Mouse (Mus musculus): Measurements from ENCODE around the gene Gm19345. TPM values are rescaled to one million over a fixed set of nuclear protein-coding genes. Genes with fewer than 3 reads are reported as not detected.

The Gm19345 gene
- 5.7 and 6.6 TPM in 2 replicates for polyA plus RNA-seq (2015; fragmentation: Nextera tagmentation; extraction: Ambion mirVana)

DNA sequence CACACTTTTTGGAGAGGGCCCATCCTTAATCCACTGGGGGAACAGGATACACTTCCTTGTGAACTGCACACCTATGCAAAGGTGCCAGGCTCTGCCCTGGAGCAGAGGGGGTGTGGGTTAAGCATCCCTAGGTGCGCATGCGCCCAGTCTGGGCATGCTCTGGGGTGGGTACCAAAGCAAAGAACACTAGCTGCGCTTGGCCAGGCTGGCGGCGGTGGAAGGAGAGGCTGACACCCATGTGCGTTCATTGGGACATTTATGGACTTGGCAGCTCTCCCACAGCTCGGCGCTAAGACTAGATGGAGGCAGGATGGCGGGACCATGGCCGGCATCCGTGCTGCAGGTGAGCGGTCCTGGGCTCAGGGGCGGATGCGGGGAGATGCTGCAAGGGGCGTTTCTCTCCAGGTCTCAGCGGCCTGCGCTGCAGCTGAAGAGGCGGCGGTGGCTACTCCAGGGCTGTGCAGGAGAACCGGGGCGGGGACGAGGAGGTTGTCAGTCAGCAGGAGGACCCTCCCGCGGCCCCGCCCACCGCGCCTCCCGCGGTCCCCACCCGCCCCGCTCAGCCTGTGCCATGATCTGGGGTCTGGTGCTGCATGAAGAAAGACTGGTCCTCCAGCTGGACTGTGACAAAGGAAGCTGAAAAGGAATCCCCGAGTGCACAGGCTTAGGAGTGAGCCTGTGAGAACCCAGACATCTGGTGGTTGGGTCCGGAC lies at the start of gene Gm19345:
Gene Gm19345, plus strand, starts transcription at position 146 of the 713 bp plus-strand sequence.
- Histone ChIP-seq H3K36me3 (no peaks in the 10 kb centered on the region), H3K9ac (replicated peaks) (peak within 1 kb of the TSS; percentile 66), H3K27ac (peak within 1 kb of the TSS; percentile 47; the same call in 1 of the 2 replicates), H3K4me2 (replicated peaks) (peak within 1 kb of the TSS; percentile 59), H3K9me3 (no peaks in the 10 kb centered on the region), H3K4me1 (replicated peaks) (0 out of 2 replicates have a peak, but pooled peaks cover 8% of the 10 kb centered on the region), H3K4me3 (replicated peaks) (peak within 1 kb of the TSS; percentile 43), H3K27me3 (peaks cover 32% of the 10 kb centered on the region)
- ATAC-seq: peak; percentile 90
- WGBS: 4% methylated on average over 28 of the region's 33 CpGs

DNA sequence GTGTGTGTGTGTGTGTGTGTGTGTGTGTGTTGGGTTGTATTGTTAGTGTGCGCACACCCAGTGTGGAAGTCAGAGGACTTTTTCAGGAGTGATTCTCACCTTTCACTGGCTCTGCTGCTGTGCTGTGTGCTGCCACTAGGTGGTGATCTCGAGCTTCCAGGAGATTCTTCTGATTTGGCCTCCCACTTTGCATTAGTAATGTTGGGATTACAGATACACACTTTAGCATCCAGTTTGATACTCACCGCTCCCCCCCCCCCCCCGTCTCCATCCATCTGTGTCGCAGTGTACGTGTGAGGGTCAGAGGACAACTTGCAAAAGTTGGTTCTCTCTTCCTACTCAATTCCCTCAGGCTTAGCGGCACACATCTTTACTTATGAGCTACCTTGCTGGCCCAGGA lies 48.8 kb upstream of the Gm19345 start:
- WGBS: 21% methylated on average over 7 of the region's 7 CpGs
- no peak overlapping the region for H3K27ac ChIP-seq
- H3K4me1 ChIP-seq (replicated peaks): no peaks in the 10 kb centered on the region
- H3K4me3 ChIP-seq (replicated peaks): no peak overlapping the region
- no peaks in the 10 kb centered on the region for H3K9me3 ChIP-seq
- H3K9ac ChIP-seq (replicated peaks): no peak overlapping the region
- no peak overlapping the region for H3K4me2 ChIP-seq (replicated peaks)
- no peaks in the 10 kb centered on the region for H3K36me3 ChIP-seq
- peak; percentile 58; the same call in 1 of the 2 replicates for ATAC-seq
- peaks cover 4% of the 10 kb centered on the region; the same call in 1 of the 2 replicates for H3K27me3 ChIP-seq

DNA sequence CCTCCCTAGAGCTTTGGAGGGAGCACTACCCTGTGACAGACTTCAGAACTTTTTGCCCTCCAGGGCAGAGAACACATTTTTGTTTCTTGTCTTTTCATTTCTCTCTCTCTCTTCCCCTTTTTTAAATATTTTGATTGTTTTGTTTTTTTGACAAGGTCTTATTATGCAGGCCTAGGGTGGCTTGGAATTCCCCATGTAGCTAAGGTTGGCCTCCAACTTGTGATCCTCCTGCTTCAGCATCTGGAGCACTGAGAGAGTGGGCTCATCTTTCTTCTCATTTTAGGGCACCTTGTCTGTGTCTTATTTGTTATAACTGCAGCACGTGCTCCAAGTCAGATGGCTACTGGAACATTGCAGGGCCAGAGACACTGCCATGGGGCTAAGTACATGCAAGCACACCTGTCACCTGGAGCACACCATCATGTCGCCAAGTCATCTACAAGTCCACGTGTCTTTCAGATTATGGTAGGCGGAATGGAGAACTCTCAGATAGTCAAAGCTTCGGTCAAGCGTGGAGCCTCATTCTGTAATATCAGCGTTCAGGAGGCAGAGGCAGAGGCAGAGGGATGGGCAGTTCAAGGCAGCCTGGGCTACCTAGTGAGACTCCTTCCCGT lies 45.3 kb upstream of the Gm19345 start:
- no peak overlapping the region for H3K27ac ChIP-seq
- no peak overlapping the region for H3K9ac ChIP-seq (replicated peaks)
- H3K4me3 ChIP-seq (replicated peaks): no peak overlapping the region
- H3K4me1 ChIP-seq (replicated peaks): peaks cover 6% of the 10 kb centered on the region
- WGBS: 86% methylated on average over 8 of the region's 8 CpGs
- peaks cover 39% of the 10 kb centered on the region for H3K27me3 ChIP-seq
- no peaks in the 10 kb centered on the region for H3K9me3 ChIP-seq
- no peaks in the 10 kb centered on the region for H3K36me3 ChIP-seq
- no peak overlapping the region for H3K4me2 ChIP-seq (replicated peaks)
- ATAC-seq: no peak

DNA sequence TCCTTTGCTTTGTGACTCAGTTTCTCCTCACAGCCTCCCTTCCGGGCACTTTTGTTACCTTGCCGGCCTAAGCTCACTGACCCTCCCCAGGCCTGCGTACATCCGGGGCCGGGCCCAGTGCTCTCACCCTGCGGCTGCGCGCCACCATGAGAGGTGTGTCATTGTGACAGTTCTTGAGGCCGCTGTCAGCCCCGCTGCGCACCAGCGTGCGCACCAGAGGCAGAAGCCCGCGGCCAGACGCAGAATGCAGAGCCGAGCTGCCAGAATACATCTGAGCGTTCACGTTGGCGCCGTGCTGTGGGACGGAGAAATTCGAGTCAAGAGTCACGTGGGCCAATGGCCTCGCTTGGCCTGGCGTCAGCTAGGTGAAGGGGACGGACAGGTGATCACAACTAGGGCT lies 42.4 kb upstream of the Gm19345 start:
- peak; percentile 69 for ATAC-seq
- H3K9me3 ChIP-seq: no peaks in the 10 kb centered on the region
- peaks cover 6% of the 10 kb centered on the region for H3K4me1 ChIP-seq (replicated peaks)
- H3K27ac ChIP-seq: no peak overlapping the region
- no peaks in the 10 kb centered on the region for H3K36me3 ChIP-seq
- H3K9ac ChIP-seq (replicated peaks): peak overlapping the region; percentile 10; the same call in 1 of the 2 replicates
- H3K27me3 ChIP-seq: peaks cover 63% of the 10 kb centered on the region
- H3K4me2 ChIP-seq (replicated peaks): peak overlapping the region; percentile 48
- WGBS: 3% methylated on average over 27 of the region's 27 CpGs
- H3K4me3 ChIP-seq (replicated peaks): peak overlapping the region; percentile 25

DNA sequence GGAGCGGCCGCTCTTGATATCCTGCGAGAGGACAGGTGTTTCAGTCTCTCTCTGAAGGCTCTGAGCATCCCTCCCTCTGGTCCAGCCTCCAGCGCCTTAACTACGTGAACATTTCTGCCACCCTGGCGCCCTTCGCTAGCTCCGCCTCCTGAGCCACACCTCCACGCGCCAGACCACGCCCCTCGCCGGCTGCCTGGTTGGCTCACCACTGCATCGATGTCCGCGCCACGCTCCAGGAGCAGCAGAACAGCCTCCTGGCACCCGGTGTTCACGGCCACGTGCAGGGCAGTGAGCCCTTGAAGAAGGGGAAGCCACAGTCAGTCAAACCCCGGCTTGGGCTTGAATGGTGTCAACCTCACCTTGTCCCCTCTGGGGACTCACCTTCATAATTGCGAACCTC lies 40.7 kb upstream of the Gm19345 start:
- H3K27ac ChIP-seq: no peak overlapping the region
- no peaks in the 10 kb centered on the region for H3K9me3 ChIP-seq
- H3K9ac ChIP-seq (replicated peaks): 0 out of 2 replicates have a peak overlapping the region, but pooled peaks have one; percentile 25
- 6% methylated on average over 22 of the region's 22 CpGs for WGBS
- H3K4me1 ChIP-seq (replicated peaks): peaks cover 12% of the 10 kb centered on the region
- peaks cover 67% of the 10 kb centered on the region for H3K27me3 ChIP-seq
- H3K4me2 ChIP-seq (replicated peaks): peak overlapping the region; percentile 47
- H3K4me3 ChIP-seq (replicated peaks): peak overlapping the region; percentile 25
- 0 out of 2 replicates have a peak, but pooled peaks have one; percentile 21 for ATAC-seq
- H3K36me3 ChIP-seq: no peaks in the 10 kb centered on the region

DNA sequence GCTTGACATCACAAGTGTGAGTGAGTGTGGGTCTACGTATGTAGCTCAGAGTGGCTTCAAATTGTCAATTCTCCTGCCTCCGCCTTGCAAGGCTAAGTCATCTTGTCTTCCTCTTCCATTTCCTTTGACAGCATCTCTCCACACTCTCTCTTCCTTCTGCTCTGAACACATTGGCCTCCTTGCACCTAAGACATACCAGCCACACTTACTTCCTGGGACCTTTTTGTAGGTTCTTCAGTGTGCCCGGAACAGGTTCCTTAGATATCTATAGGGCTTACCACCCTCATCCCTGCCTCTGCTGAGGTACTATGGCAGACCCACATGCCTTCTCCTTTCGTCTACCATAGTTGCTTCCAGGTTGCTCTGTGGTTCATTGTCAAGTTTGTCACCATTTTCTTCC lies 38.6 kb upstream of the Gm19345 start:
- Histone ChIP-seq H3K36me3 (no peaks in the 10 kb centered on the region), H3K9me3 (no peaks in the 10 kb centered on the region), H3K4me2 (replicated peaks) (no peak overlapping the region), H3K9ac (replicated peaks) (no peak overlapping the region), H3K4me1 (replicated peaks) (peaks cover 32% of the 10 kb centered on the region), H3K27me3 (peaks cover 77% of the 10 kb centered on the region), H3K4me3 (replicated peaks) (no peak overlapping the region), H3K27ac (no peak overlapping the region)
- 83% methylated on average over 4 of the region's 4 CpGs for WGBS
- no peak for ATAC-seq

DNA sequence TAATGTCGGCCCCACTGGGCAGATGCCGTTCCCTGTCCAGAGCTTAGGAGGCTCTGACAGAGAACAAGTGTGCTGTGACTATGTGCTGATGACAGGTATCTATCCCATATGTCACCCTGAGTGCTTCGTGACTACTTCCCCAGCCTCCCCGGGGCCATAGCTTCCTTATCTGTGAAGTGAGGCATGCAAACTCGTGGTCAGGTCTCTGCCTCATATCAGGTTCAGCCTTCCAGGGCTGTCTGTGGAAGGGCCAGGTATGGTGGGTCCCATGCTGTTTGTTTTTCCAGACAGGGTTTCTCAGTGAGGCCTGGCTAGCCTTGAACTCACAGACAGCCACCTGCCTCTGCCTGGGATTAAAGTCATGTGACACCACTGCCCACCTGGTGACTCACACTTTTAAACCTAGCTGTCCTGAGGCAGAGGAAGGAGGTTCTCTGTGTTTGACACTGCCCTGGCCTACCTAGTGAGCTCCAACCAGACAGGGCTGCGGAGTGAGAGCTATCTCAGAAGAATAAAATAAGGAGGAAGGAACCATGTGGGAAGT lies 38.2 kb upstream of the Gm19345 start:
- Histone ChIP-seq H3K27me3 (peaks cover 77% of the 10 kb centered on the region), H3K4me2 (replicated peaks) (no peak overlapping the region), H3K9ac (replicated peaks) (no peak overlapping the region), H3K4me3 (replicated peaks) (no peak overlapping the region), H3K27ac (no peak overlapping the region), H3K9me3 (no peaks in the 10 kb centered on the region), H3K4me1 (replicated peaks) (peaks cover 33% of the 10 kb centered on the region), H3K36me3 (no peaks in the 10 kb centered on the region)
- ATAC-seq: no peak
- WGBS: 80% methylated on average over 6 of the region's 6 CpGs

DNA sequence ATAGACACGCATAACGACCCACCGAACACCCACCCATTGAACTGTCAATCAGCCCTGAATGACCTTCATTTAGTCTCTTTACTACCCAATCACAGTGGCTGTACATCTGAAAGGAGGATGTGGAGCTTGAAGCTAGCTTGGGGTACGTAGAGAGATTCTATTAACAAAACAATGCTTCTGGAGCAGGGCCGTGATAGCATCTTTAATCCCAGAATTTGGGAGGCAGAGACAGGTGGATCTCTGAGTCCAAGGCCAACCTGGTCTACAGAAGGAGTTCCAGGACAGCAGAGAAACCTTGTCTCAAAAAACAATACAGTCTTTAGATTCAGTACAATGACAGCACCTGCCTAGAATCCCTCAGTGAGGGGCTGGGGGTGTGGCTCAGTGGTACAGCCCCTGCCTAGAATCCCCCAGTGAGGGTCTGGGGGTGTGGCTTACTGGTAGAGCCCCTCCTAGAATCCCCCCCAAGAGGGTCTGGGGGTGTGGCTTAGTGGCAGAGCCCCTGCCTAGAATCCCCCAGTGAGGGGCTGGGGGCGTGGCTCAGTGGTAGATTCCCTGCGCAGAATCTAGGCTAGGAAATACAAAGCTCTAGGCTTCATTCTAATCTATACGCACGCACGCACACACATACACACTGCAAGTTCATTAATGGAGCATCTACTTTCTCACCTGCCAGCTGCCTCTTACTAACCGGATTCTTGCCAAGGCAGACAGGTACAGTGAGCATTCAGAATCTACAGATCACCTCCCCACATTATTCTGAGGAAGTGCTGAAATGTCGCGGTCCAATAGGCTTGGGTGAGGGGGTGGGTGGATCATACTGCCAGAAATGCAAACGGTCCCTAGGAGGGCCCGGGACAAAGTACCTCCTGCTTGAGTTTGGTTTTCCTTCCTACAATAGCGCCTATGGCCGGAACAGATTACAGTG lies 36.2 kb upstream of the Gm19345 start:
- Histone ChIP-seq H3K9ac (replicated peaks) (peak overlapping the region; percentile 61), H3K36me3 (no peaks in the 10 kb centered on the region), H3K27ac (peak overlapping the region; percentile 9; the same call in 1 of the 2 replicates), H3K4me3 (replicated peaks) (peak overlapping the region; percentile 44), H3K27me3 (peaks cover 63% of the 10 kb centered on the region), H3K9me3 (no peaks in the 10 kb centered on the region), H3K4me1 (replicated peaks) (peaks cover 33% of the 10 kb centered on the region), H3K4me2 (replicated peaks) (peak overlapping the region; percentile 61)
- ATAC-seq: peak; percentile 24; the same call in 1 of the 2 replicates
- WGBS: 24% methylated on average over 17 of the region's 17 CpGs

DNA sequence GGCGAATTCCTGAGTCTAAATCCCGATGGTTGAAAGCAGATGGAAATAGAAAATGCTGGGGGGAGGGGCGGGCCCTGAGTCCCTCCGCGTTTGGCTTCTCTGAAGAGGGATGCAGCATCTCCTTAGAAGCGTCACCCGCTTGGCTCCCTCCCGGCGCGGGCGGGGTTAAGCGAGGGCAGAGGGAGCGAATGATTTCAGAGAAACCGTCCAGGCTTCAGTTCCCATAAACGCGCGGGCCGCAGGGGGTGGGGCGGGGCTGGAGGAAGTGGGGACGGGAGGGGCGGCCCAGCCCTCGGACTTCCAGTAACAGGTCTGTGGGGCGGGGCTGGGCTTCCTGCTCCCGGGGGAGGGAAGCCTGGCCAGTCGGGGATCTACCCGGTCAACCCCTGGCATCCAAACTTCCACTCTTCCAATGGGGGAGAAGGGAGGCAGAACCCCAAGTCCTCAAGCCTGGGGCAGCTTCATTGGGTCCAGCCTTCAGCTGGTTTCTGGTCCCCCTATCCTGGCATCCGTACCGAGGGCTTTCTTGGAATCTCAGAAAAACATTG lies 35.5 kb upstream of the Gm19345 start:
- Histone ChIP-seq H3K27me3 (peaks cover 61% of the 10 kb centered on the region), H3K4me1 (replicated peaks) (peaks cover 28% of the 10 kb centered on the region), H3K27ac (peak overlapping the region; percentile 9; the same call in 1 of the 2 replicates), H3K9ac (replicated peaks) (peak overlapping the region; percentile 61), H3K4me3 (replicated peaks) (peak overlapping the region; percentile 44), H3K4me2 (replicated peaks) (peak overlapping the region; percentile 61), H3K9me3 (no peaks in the 10 kb centered on the region), H3K36me3 (no peaks in the 10 kb centered on the region)
- ATAC-seq: peak; percentile 59
- WGBS: under 1% methylated on average over 28 of the region's 28 CpGs

DNA sequence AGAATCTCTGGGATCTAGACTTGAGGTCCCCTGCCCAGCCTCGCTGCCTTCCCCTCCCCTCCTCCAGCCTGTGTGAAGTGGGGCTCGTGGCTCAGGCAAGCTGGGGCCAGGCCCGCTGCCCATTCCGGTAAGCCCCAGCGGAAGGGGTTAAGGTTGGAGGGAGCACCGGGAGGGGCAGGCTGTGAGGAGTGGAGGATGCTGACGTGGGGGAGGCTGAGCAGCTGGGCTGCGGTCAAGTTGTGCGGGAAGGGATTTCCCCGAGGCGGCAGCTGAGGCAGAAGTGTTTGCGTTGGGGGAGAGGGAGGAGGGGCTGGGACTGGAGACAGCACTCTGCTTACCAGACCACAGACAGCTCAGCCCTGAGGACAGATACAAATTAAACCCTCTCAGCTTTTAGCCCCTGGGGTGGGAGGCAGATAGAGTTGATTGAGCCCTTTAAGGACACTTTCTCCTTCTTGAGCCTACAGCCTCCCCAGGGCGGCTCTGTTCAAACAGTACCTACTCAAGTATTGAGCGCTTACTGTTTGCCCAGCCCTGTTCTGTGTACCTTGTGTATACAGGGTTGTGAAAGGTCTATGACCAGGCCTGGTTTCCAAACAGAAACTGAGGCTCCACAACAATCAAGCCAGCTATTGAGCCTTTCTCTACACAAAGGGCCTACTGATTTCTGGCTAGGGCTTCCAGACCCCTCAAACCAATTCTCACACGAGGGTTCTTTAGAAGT lies 34.3 kb upstream of the Gm19345 start:
- Histone ChIP-seq H3K4me1 (replicated peaks) (peaks cover 31% of the 10 kb centered on the region), H3K9me3 (no peaks in the 10 kb centered on the region), H3K27ac (peak overlapping the region; percentile 53), H3K4me2 (replicated peaks) (peak overlapping the region; percentile 61), H3K27me3 (peaks cover 61% of the 10 kb centered on the region), H3K4me3 (replicated peaks) (peak overlapping the region; percentile 13; the same call in 1 of the 2 replicates), H3K36me3 (no peaks in the 10 kb centered on the region), H3K9ac (replicated peaks) (peak overlapping the region; percentile 20; the same call in 1 of the 2 replicates)
- 5% methylated on average over 15 of the region's 15 CpGs for WGBS
- peak; percentile 78 for ATAC-seq

Measured in midbrain, embryonic 13.5 days (tissue).